Mouse (Mus musculus) embryonic facial prominence, embryonic 12.5 days (tissue): ENCODE measurements around the gene Tln2. TPM values are rescaled to one million over a fixed set of nuclear protein-coding genes. Genes with fewer than 3 reads are reported as not detected.

Source experiments
- ATAC-seq: fragments of 200-750 bp; cut with Nextera tagmentation; 2 replicates; pipeline ENCODE4 v1.8.0; 2017; ENCODE audit not compliant: insufficient number of reproducible peaks, insufficient read depth, low FRiP score, low TSS enrichment
- H3K27ac ChIP-seq: fragments of 300-500 bp; sonication (generic); 2 replicates; pipeline ENCODE4 v1.5.1; 2016; ENCODE audit warnings: mild to moderate bottlenecking
- H3K27me3 ChIP-seq: fragments of 300-500 bp; sonication (generic); 2 replicates; pipeline ENCODE4 v1.6.1; 2016; ENCODE audit warnings: mild to moderate bottlenecking, moderate library complexity
- H3K36me3 ChIP-seq: fragments of 300-500 bp; sonication (generic); 2 replicates; pipeline ENCODE4 v1.6.1; 2016; ENCODE audit warnings: mild to moderate bottlenecking
- H3K4me1 ChIP-seq: fragments of 300-500 bp; sonication (generic); 2 replicates; pipeline ENCODE4 v1.6.1; 2016
- H3K4me2 ChIP-seq: fragments of 300-500 bp; sonication (generic); replicated peaks from 2 replicates; pipeline ENCODE4 v1.6.1; 2016; ENCODE audit warnings: mild to moderate bottlenecking, moderate library complexity
- H3K4me3 ChIP-seq: fragments of 300-500 bp; sonication (generic); 2 replicates; pipeline ENCODE4 v1.5.1; 2016; ENCODE audit warnings: mild to moderate bottlenecking
- H3K9ac ChIP-seq: fragments of 300-500 bp; sonication (generic); 2 replicates; pipeline ENCODE4 v1.6.1; 2016; ENCODE audit warnings: mild to moderate bottlenecking, moderate library complexity
- H3K9me3 ChIP-seq: fragments of 300-500 bp; sonication (generic); 2 replicates; pipeline ENCODE4 v1.6.1; 2016; ENCODE audit warnings: mild to moderate bottlenecking, moderate library complexity
- WGBS: fragments of 180-500 bp; shearing (Covaris S2); methylation state at CpG from one replicate; pipeline ENCODE4 v1.1.7; 2016; 5-methylcytosine and 5-hydroxymethylcytosine counted together
- polyA plus RNA-seq: library from polyadenylated mRNA; unstranded; fragments of >200 nt; fragmentation: Nextera tagmentation; extraction: Ambion mirVana; gene quantifications from 2 replicates; pipeline ENCODE4 v1.2.1, GENCODE M21; 2016

Tln2 gene
- polyA plus RNA-seq, 1 experiment from 2014 or later, result 35.3 TPM

- Histone ChIP-seq H3K4me2 (no peak overlapping the region), H3K4me1 (0 out of 2 replicates have a peak, but pooled peaks cover 4% of the 10 kb centered on the region), H3K36me3 (no peaks in the 10 kb centered on the region), H3K27me3 (no peaks in the 10 kb centered on the region), H3K27ac (no peak overlapping the region), H3K9ac (no peak overlapping the region), H3K4me3 (no peak overlapping the region), H3K9me3 (no peaks in the 10 kb centered on the region)
- ATAC-seq, result no peak
- 88% methylated on average over 10 of the region's 10 CpGs for WGBS
Measured at GRCm38 (mm10) chr9:67584871-67585270, 25.4 kb upstream of the Tln2 start.

DNA sequence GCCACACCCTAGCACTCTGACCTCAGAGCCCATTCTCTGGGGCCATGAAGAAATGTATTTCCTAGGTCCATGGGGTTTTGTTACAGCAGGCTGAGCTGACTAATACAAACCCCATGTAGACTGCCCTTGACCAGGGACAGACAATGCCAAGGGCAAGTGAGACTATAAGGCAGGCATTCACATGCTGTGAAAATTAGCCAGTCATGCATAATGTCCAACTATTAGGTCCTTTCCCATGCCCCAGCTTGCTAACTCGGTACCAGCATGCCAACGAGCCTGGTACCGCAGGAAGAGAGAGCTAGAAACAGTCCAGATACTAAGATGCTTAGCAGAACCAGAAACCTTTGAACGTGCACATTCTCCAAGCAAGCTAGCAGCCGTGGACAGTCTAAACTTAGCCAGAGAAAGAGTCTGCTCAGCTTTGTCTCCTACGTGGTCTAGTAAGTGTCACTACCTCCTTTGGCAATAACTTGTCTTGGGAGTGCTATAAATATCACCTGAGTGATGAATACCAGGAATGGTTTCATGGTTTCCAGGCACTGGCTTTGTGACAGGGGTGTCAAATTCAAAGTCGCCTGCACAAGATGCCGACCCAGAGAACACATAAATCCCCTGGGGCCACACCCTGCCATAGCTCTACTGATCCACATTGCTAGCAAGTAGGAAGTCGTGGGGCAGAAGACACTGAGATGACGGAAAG, 22.2 kb upstream of the Tln2 start:
- no peak overlapping the region for H3K27ac ChIP-seq
- WGBS, result 72% methylated on average over 10 of the region's 10 CpGs
- no peak for ATAC-seq

GRCm38 (mm10) chr9:67579541-67579940, 20.0 kb upstream of the Tln2 start:
- no peaks in the 10 kb centered on the region for H3K9me3 ChIP-seq
- no peak overlapping the region for H3K27ac ChIP-seq
- no peaks in the 10 kb centered on the region for H3K36me3 ChIP-seq
- H3K4me3 ChIP-seq, result no peak overlapping the region
- 63% methylated on average over 1 of the region's 1 CpGs for WGBS
- H3K4me1 ChIP-seq, result peaks cover 12% of the 10 kb centered on the region; the same call in 1 of the 2 replicates
- H3K27me3 ChIP-seq, result no peaks in the 10 kb centered on the region
- no peak for ATAC-seq
- no peak overlapping the region for H3K9ac ChIP-seq
- H3K4me2 ChIP-seq, result no peak overlapping the region

More for the DNA sequence above, 22.2 kb upstream of the Tln2 start:
- H3K36me3 ChIP-seq, result no peaks in the 10 kb centered on the region
- H3K27me3 ChIP-seq, result no peaks in the 10 kb centered on the region
- H3K9me3 ChIP-seq, result no peaks in the 10 kb centered on the region
- 0 out of 2 replicates have a peak, but pooled peaks cover 4% of the 10 kb centered on the region for H3K4me1 ChIP-seq
- no peak overlapping the region for H3K4me2 ChIP-seq
- H3K9ac ChIP-seq, result no peak overlapping the region
- no peak overlapping the region for H3K4me3 ChIP-seq

GRCm38 (mm10) chr9:67574721-67575248, 15.3 kb upstream of the Tln2 start:
- Histone ChIP-seq H3K4me2 (no peak overlapping the region), H3K27ac (no peak overlapping the region), H3K4me3 (no peak overlapping the region), H3K9ac (no peak overlapping the region), H3K27me3 (no peaks in the 10 kb centered on the region), H3K9me3 (no peaks in the 10 kb centered on the region), H3K36me3 (no peaks in the 10 kb centered on the region), H3K4me1 (peaks cover 26% of the 10 kb centered on the region)
- 55% methylated on average over 7 of the region's 7 CpGs for WGBS
- no peak for ATAC-seq

- Histone ChIP-seq H3K9ac (no peak overlapping the region), H3K36me3 (no peaks in the 10 kb centered on the region), H3K4me3 (no peak overlapping the region), H3K9me3 (no peaks in the 10 kb centered on the region), H3K27ac (peak overlapping the region; percentile 47; the same call in 1 of the 2 replicates), H3K27me3 (no peaks in the 10 kb centered on the region), H3K4me1 (peaks cover 26% of the 10 kb centered on the region), H3K4me2 (no peak overlapping the region)
- WGBS, result 36% methylated on average over 3 of the region's 3 CpGs
- no peak for ATAC-seq
Measured at GRCm38 (mm10) chr9:67573683-67573979, 14.1 kb upstream of the Tln2 start.

- Histone ChIP-seq H3K4me1 (peaks cover 26% of the 10 kb centered on the region), H3K9me3 (no peaks in the 10 kb centered on the region), H3K4me3 (no peak overlapping the region), H3K36me3 (no peaks in the 10 kb centered on the region), H3K27me3 (no peaks in the 10 kb centered on the region), H3K9ac (no peak overlapping the region), H3K27ac (peak overlapping the region; percentile 47; the same call in 1 of the 2 replicates), H3K4me2 (no peak overlapping the region)
- WGBS, result 39% methylated on average over 10 of the region's 10 CpGs
- ATAC-seq, result no peak
Measured at GRCm38 (mm10) chr9:67572790-67573682, 13.5 kb upstream of the Tln2 start.

DNA sequence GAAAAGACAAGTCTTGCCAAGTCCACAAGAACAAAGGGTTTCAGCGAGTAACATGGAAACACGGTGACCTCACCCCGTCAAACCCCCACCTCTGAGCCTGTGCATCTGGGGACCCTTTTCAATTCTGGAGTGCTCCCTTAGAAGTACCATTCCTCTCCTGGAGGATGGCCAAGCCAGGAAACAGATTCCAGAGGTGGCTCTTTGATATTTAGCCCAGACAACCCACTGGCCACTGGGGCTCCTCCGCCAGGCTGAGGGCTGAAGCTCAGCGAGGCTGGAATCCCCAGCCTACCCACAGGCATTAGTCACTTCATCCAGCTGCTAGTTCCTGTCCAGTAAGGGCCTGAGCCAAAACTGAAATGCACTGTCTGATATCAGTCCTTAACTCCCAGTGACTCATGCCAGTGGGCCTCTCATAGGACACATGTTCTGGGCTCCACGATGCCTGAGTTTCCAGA, 6.3 kb upstream of the Tln2 start:
- Histone ChIP-seq H3K36me3 (no peaks in the 10 kb centered on the region), H3K4me3 (no peak overlapping the region), H3K9me3 (no peaks in the 10 kb centered on the region), H3K27ac (no peak overlapping the region), H3K27me3 (no peaks in the 10 kb centered on the region), H3K9ac (no peak overlapping the region), H3K4me2 (no peak overlapping the region), H3K4me1 (0 out of 2 replicates have a peak, but pooled peaks cover 6% of the 10 kb centered on the region)
- WGBS, result 82% methylated on average over 6 of the region's 6 CpGs
- ATAC-seq, result no peak

DNA sequence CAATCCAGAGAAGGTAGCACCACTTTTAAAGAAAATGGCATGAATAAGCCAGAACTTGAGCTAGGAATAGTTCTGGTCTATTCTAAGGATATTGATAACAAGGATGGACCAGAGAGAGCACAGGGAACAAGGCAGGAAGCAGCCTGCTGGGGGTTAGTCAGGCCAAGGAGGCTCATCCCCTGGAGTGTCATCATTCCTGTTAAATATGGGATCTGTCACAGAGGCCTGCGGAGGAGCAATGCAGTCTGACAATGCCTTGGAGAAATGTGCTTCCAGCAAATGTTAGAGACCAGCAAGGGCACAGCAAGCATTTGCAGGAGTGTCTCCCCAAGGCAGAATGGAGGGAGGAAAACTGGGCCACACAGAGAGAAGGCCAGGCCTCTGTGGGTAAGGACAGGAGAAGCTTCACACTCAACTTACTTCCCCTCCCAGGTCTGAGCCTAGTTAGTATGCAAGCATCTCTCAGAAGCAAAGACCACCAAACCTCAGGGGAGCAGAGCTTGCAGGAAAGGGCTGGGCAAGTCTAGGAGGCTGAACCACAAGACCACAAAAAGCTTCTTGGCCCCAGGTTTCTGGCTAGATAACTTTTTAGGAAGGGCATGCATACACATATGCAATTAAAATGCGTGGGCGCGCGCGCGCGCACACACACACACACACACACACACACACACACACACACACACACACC, 9.5 kb downstream of the Tln2 start:
- ATAC-seq, result no peak
- 79% methylated on average over 8 of the region's 8 CpGs for WGBS
- Histone ChIP-seq H3K4me2 (no peak overlapping the region), H3K4me3 (no peak overlapping the region), H3K9ac (no peak overlapping the region), H3K9me3 (no peaks in the 10 kb centered on the region), H3K27ac (peak overlapping the region; percentile 63), H3K27me3 (no peaks in the 10 kb centered on the region), H3K36me3 (peaks cover 7% of the 10 kb centered on the region; the same call in 1 of the 2 replicates), H3K4me1 (peaks cover 12% of the 10 kb centered on the region)

DNA sequence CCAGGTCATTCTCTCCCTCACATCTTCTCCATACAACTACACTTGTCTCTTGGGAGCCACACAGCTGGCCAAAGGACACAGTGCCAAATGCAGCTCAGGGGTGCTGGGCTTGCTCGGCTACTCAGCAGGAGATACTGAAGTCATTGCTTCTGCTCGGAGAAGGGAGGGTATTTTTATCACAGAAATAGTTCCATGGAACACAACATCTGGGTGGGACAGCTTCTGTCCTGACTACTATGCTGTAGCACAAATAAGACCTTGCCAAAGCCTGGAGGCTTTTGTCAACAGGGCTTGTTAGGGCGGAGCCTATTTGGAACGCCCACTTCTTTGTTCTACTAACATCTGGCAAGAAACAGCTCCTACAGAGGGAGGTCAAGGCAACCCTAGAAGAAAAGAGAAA, 10.2 kb downstream of the Tln2 start:
- Histone ChIP-seq H3K9me3 (no peaks in the 10 kb centered on the region), H3K9ac (no peak overlapping the region), H3K27me3 (no peaks in the 10 kb centered on the region), H3K4me2 (no peak overlapping the region), H3K4me1 (peaks cover 12% of the 10 kb centered on the region), H3K4me3 (no peak overlapping the region), H3K27ac (peak overlapping the region; percentile 63), H3K36me3 (peaks cover 7% of the 10 kb centered on the region; the same call in 1 of the 2 replicates)
- 30% methylated on average over 4 of the region's 4 CpGs for WGBS
- 0 out of 2 replicates have a peak, but pooled peaks have one; percentile 35 for ATAC-seq

DNA sequence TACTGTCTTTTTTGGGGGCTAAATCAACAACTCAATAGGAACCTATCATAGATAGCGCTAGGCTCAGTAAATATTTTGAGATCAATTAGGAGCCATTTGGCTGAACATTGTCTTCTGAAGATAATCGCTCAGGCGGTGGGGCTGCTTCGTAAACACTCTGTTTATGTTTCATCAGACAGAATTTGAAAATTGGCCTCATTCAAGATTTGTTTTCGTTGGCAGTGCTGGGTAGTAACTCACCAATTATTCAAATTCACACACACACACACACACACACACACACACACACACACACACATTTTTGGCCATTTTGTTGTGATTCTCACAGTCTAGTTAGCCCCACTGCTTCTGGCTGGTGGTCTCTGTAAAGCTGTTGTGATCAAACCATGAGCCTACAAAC, 12.9 kb downstream of the Tln2 start:
- peaks cover 16% of the 10 kb centered on the region for H3K4me1 ChIP-seq
- ATAC-seq, result no peak
- H3K27ac ChIP-seq, result no peak overlapping the region
- no peak overlapping the region for H3K4me2 ChIP-seq
- H3K27me3 ChIP-seq, result no peaks in the 10 kb centered on the region
- H3K9me3 ChIP-seq, result no peaks in the 10 kb centered on the region
- no peaks in the 10 kb centered on the region for H3K36me3 ChIP-seq
- H3K9ac ChIP-seq, result no peak overlapping the region
- 89% methylated on average over 5 of the region's 5 CpGs for WGBS
- no peak overlapping the region for H3K4me3 ChIP-seq

DNA sequence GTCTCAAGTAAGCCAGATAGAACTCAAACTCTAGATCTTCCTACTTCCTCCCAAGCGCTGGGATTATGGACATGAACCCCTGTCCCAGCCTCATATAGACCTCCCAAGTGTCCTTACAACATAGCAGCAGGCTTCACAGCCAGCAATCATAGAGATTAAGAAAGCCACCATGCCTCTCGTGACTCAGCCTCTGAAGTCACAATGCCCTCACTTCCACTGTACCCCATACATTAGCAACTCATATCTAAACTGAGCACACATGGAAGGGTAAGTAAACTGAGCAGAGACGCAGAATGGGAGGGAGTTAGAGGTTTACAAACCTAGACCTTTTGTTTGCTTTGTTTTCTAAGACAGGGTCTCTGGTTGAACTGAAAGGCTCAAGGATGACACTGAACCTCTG, 13.7 kb downstream of the Tln2 start:
- Histone ChIP-seq H3K27ac (no peak overlapping the region), H3K4me1 (peaks cover 22% of the 10 kb centered on the region), H3K4me2 (no peak overlapping the region), H3K9me3 (no peaks in the 10 kb centered on the region), H3K9ac (no peak overlapping the region), H3K4me3 (no peak overlapping the region), H3K36me3 (no peaks in the 10 kb centered on the region), H3K27me3 (no peaks in the 10 kb centered on the region)
- no peak for ATAC-seq
- WGBS, result 89% methylated on average over 3 of the region's 3 CpGs
